Mouse (Mus musculus): ENCODE results near the gene Arl10. TPM values are rescaled to one million over a fixed set of nuclear protein-coding genes. Genes with fewer than 3 reads are reported as not detected.
A peak's percentile ranks its signal among the peaks of the same experiment; 100 is the strongest.

Arl10 gene
- total and polyA plus RNA-seq, 3 experiments, result 5.1 to 10.9 TPM; not detected in 1

DNA sequence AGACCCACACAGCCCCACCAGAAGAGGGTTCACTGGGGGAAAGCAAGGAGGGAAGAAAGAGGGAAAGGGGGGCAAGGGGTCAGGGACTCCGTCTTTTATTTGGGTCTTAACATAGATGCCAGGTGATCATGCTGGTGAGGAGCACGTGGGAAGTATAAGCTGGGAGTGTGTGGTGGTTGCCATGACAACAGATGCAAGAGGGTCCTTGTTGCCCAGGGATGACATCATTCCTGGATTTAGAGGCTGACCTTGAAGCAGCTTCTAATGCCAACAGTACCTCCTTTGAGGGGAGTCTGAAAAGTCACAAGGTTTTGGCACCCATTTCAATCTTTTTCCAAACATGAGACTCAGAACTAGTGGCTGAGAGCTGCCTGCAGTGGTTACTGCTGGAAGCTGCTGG is 3.2 kb upstream of the Arl10 start:
- Histone ChIP-seq H3K4me3 (ENCODE audit: control insufficient read depth in 1 of 2, insufficient read depth in 1 of 2, low read depth in 2 of 2, low read length in 2 of 2) (no peak overlapping the region), H3K27me3 (ENCODE audit: control insufficient read depth in 1 of 2, insufficient read depth in 2 of 2, low read length in 2 of 2) (no peaks in the 10 kb centered on the region), H3K4me1 (ENCODE audit: control insufficient read depth in 1 of 2, insufficient read depth in 2 of 2, low read length in 2 of 2) (peaks cover 2 to 10% of the 10 kb centered on the region in 2 experiments), H3K27ac (ENCODE audit: control insufficient read depth, low read depth, low read length) (no peak overlapping the region), H3K36me3 (ENCODE audit: control insufficient read depth in 1 of 2, insufficient read depth in 2 of 2, low read length in 2 of 2) (peaks cover 0 to 10% of the 10 kb centered on the region in 2 experiments; a peak in 2 of 4 replicates), H3K79me2 (ENCODE audit: control insufficient read depth, insufficient read depth, low read length, poor library complexity) (no peaks in the 10 kb centered on the region; the same call in 1 of the 2 replicates), H3K9ac (ENCODE audit: control insufficient read depth, low read depth, low read length, poor library complexity, severe bottlenecking) (no peak overlapping the region), H3K9me3 (replicated peaks; ENCODE audit: insufficient read depth, low read length) (no peaks in the 10 kb centered on the region)
- no peak for DNase-seq (ENCODE audit: low read depth, low spot score)
- no peak for TF ChIP-seq UBTF (IDR thresholded peaks at IDR 0.05; ENCODE audit: borderline replicate concordance, insufficient read depth, low read depth, low read length)
- TF ChIP-seq RAD21 (IDR thresholded peaks at IDR 0.05; ENCODE audit: low read depth, low read length), result no peak
- no peak for TF ChIP-seq CHD1 (IDR thresholded peaks at IDR 0.05; ENCODE audit: low read depth, low read length)
- no peak for TF ChIP-seq ZC3H11A (IDR thresholded peaks at IDR 0.05; ENCODE audit: low read depth, low read length)
- no peak for TF ChIP-seq JUND (IDR thresholded peaks at IDR 0.05; ENCODE audit: low read depth, low read length)
- TF ChIP-seq MAZ (IDR thresholded peaks at IDR 0.05; ENCODE audit: low read depth, low read length), result no peak
- no peak for TF ChIP-seq BHLHE40 (IDR thresholded peaks at IDR 0.05; ENCODE audit: borderline replicate concordance, low read depth, low read length)
- no peak for TF ChIP-seq NELFE (IDR thresholded peaks at IDR 0.05; ENCODE audit: low read depth, low read length)
- no peak for TF ChIP-seq POLR2AphosphoS5 (IDR thresholded peaks at IDR 0.05; ENCODE audit: borderline replicate concordance, low read depth, low read length)
- no peak for TF ChIP-seq POLR2AphosphoS2 (IDR thresholded peaks at IDR 0.05; ENCODE audit: low read length)
- TF ChIP-seq EP300 (IDR thresholded peaks at IDR 0.05; ENCODE audit: low read depth in 1 of 2, low read length in 2 of 2), result no peak
- no peak for TF ChIP-seq TBP (IDR thresholded peaks at IDR 0.05; ENCODE audit: low read depth, low read length)
- TF ChIP-seq TAL1 (IDR thresholded peaks at IDR 0.05; ENCODE audit: low read length), result no peak
- TF ChIP-seq POLR2A (IDR thresholded peaks at IDR 0.05; ENCODE audit: control insufficient read depth in 1 of 2, insufficient read depth in 1 of 2, low read depth in 1 of 2, low read length in 2 of 2, poor library complexity in 1 of 2), result no peak
- no peak for TF ChIP-seq USF1 (IDR thresholded peaks at IDR 0.05; ENCODE audit: low read depth, low read length)
- no peak for TF ChIP-seq ZMIZ1 (IDR thresholded peaks at IDR 0.05; ENCODE audit: low read depth, low read length)
- TF ChIP-seq SIN3A (IDR thresholded peaks at IDR 0.05; ENCODE audit: low read length), result no peak
- no peak for TF ChIP-seq GABPA (IDR thresholded peaks at IDR 0.05; ENCODE audit: low read depth, low read length)
- TF ChIP-seq KAT2A (conservative IDR thresholded peaks at IDR 0.05; ENCODE audit: low read depth, low read length), result no peak

DNA sequence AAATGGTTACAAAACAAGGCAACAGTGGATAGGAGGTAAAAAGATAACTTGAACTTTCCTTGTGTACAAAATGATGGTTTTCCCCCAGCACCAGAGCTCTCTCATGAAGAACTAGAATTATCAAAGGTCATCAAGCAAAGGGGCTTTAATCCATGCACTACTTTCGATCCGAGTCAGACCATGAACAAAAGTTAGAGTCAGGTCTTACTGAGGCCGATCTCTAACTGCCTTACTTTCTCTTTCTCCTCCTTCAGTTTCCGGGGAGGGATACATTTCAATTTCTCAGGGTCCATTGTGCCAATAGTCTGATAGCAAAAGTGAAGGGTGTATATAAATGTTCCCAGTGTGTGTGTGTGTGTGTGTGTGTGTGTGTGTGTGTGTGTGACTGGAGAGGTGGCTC is 2.2 kb upstream of the Arl10 start:
- H3K79me2 ChIP-seq (ENCODE audit: control insufficient read depth, insufficient read depth, low read length, poor library complexity), result no peaks in the 10 kb centered on the region; the same call in 1 of the 2 replicates
- no peak overlapping the region for H3K4me3 ChIP-seq (ENCODE audit: control insufficient read depth in 1 of 2, insufficient read depth in 1 of 2, low read depth in 2 of 2, low read length in 2 of 2)
- TF ChIP-seq POLR2A (IDR thresholded peaks at IDR 0.05; ENCODE audit: control insufficient read depth in 1 of 2, insufficient read depth in 1 of 2, low read depth in 1 of 2, low read length in 2 of 2, poor library complexity in 1 of 2), result no peak
- peak; percentile 37 for TF ChIP-seq ZNF384 (IDR thresholded peaks at IDR 0.05; ENCODE audit: low read depth, low read length)
- no peak for TF ChIP-seq ZMIZ1 (IDR thresholded peaks at IDR 0.05; ENCODE audit: low read depth, low read length)
- no peak for TF ChIP-seq BHLHE40 (IDR thresholded peaks at IDR 0.05; ENCODE audit: borderline replicate concordance, low read depth, low read length)
- H3K27ac ChIP-seq (ENCODE audit: control insufficient read depth, low read depth, low read length), result no peak overlapping the region
- no peaks in the 10 kb centered on the region for H3K27me3 ChIP-seq (ENCODE audit: control insufficient read depth in 1 of 2, insufficient read depth in 2 of 2, low read length in 2 of 2)
- H3K4me1 ChIP-seq (ENCODE audit: control insufficient read depth in 1 of 2, insufficient read depth in 2 of 2, low read length in 2 of 2), result peaks cover 2 to 10% of the 10 kb centered on the region in 2 experiments
- no peaks in the 10 kb centered on the region for H3K9me3 ChIP-seq (replicated peaks; ENCODE audit: insufficient read depth, low read length)
- H3K9ac ChIP-seq (ENCODE audit: control insufficient read depth, low read depth, low read length, poor library complexity, severe bottlenecking), result no peak overlapping the region
- peaks cover 0 to 10% of the 10 kb centered on the region in 2 experiments; a peak in 2 of 4 replicates for H3K36me3 ChIP-seq (ENCODE audit: control insufficient read depth in 1 of 2, insufficient read depth in 2 of 2, low read length in 2 of 2)
- DNase-seq (ENCODE audit: low read depth, low spot score), result no peak
